Mouse (Mus musculus): ENCODE data around the gene Sugp2. TPM values are rescaled to one million over a fixed set of nuclear protein-coding genes. Genes with fewer than 3 reads are reported as not detected.

Sugp2 gene
- polyA plus RNA-seq (2016; fragmentation: Nextera tagmentation; extraction: Ambion mirVana), result 24.4 and 24.7 TPM in 2 replicates

- peak within 1 kb of the TSS; percentile 95 for H3K27ac ChIP-seq
- 0% methylated on average over 66 of the region's 67 CpGs for WGBS (ENCODE audit: insufficient replicate concordance)
- peak; percentile 95 for ATAC-seq
- peaks cover 54% of the 10 kb centered on the region for H3K36me3 ChIP-seq
- no peaks in the 10 kb centered on the region for H3K9me3 ChIP-seq (replicated peaks)
- peaks cover 55% of the 10 kb centered on the region for H3K4me1 ChIP-seq
- no peaks in the 10 kb centered on the region for H3K27me3 ChIP-seq (replicated peaks)
- H3K4me3 ChIP-seq, result peak within 1 kb of the TSS; percentile 69
- peak within 1 kb of the TSS; percentile 81 for H3K9ac ChIP-seq
- H3K4me2 ChIP-seq, result peak within 1 kb of the TSS; percentile 94
Observed at GRCm38 (mm10) chr8:70234080-70234780, at the start of gene Sugp2, which contains the start of gene Armc6. Gene Sugp2, plus strand, starts transcription at chr8:70234226. Gene Armc6, minus strand, starts transcription at chr8:70234466.

GRCm38 (mm10) chr8:70188707-70189106, 45.3 kb upstream of the Sugp2 start:
- Histone ChIP-seq H3K9ac (no peak overlapping the region), H3K36me3 (peaks cover 70% of the 10 kb centered on the region), H3K27ac (no peak overlapping the region), H3K4me1 (peaks cover 5% of the 10 kb centered on the region; the same call in 1 of the 2 replicates), H3K4me3 (no peak overlapping the region), H3K27me3 (replicated peaks) (no peaks in the 10 kb centered on the region), H3K4me2 (no peak overlapping the region), H3K9me3 (replicated peaks) (no peaks in the 10 kb centered on the region)
- ATAC-seq, result no peak; the same call in 1 of the 2 replicates
- WGBS (ENCODE audit: insufficient replicate concordance), result 66% methylated on average over 7 of the region's 7 CpGs

GRCm38 (mm10) chr8:70193238-70193637, 40.8 kb upstream of the Sugp2 start:
- Histone ChIP-seq H3K4me3 (no peak overlapping the region), H3K4me2 (peak overlapping the region; percentile 4; the same call in 1 of the 2 replicates), H3K4me1 (peaks cover 23% of the 10 kb centered on the region), H3K9ac (no peak overlapping the region), H3K27me3 (replicated peaks) (no peaks in the 10 kb centered on the region), H3K36me3 (peaks cover 50% of the 10 kb centered on the region), H3K9me3 (replicated peaks) (no peaks in the 10 kb centered on the region), H3K27ac (no peak overlapping the region)
- WGBS (ENCODE audit: insufficient replicate concordance), result 77% methylated on average over 5 of the region's 5 CpGs
- 0 out of 2 replicates have a peak, but pooled peaks have one; percentile 17 for ATAC-seq

DNA sequence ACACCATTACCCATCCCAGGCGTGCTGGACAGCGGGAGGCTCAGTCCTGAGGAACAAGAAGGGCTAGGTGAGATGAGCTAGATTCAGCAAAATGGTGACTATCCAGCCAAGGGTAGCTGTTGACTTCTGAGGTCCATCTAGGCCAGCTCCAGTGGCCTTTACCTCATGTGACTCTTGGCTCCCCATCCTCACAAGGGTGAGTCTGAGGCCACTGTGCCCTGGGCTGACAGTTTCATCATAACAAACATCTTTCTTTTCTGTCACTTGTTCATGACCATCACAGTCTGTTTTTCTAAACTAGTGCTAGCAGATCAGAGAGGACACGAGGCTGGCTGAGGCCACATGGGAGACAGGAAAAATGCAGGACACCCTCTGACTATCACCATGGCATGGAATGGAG, 39.8 kb upstream of the Sugp2 start:
- H3K4me1 ChIP-seq, result peaks cover 32% of the 10 kb centered on the region
- no peak overlapping the region for H3K27ac ChIP-seq
- WGBS (ENCODE audit: insufficient replicate concordance), result 73% methylated on average over 3 of the region's 3 CpGs
- no peak for ATAC-seq
- peaks cover 42% of the 10 kb centered on the region for H3K36me3 ChIP-seq
- H3K4me2 ChIP-seq, result no peak overlapping the region
- H3K9me3 ChIP-seq (replicated peaks), result no peaks in the 10 kb centered on the region
- H3K9ac ChIP-seq, result no peak overlapping the region
- H3K27me3 ChIP-seq (replicated peaks), result no peaks in the 10 kb centered on the region; the same call in 1 of the 2 replicates
- H3K4me3 ChIP-seq, result no peak overlapping the region

GRCm38 (mm10) chr8:70195762-70196161, 38.3 kb upstream of the Sugp2 start:
- 61% methylated on average over 2 of the region's 2 CpGs for WGBS (ENCODE audit: insufficient replicate concordance)
- Histone ChIP-seq H3K4me3 (no peak overlapping the region), H3K4me1 (peaks cover 48% of the 10 kb centered on the region), H3K9me3 (replicated peaks) (no peaks in the 10 kb centered on the region), H3K27ac (no peak overlapping the region), H3K4me2 (no peak overlapping the region), H3K36me3 (peaks cover 28% of the 10 kb centered on the region), H3K9ac (no peak overlapping the region), H3K27me3 (replicated peaks) (no peaks in the 10 kb centered on the region; the same call in 1 of the 2 replicates)
- ATAC-seq, result no peak

- Histone ChIP-seq H3K4me3 (no peak overlapping the region), H3K9me3 (replicated peaks) (no peaks in the 10 kb centered on the region), H3K4me1 (peaks cover 66% of the 10 kb centered on the region), H3K27me3 (replicated peaks) (no peaks in the 10 kb centered on the region; the same call in 1 of the 2 replicates), H3K27ac (no peak overlapping the region), H3K4me2 (no peak overlapping the region), H3K9ac (no peak overlapping the region), H3K36me3 (peaks cover 9% of the 10 kb centered on the region)
- WGBS (ENCODE audit: insufficient replicate concordance), result 57% methylated on average over 7 of the region's 7 CpGs
- ATAC-seq, result no peak
Observed at GRCm38 (mm10) chr8:70197603-70198002, 36.4 kb upstream of the Sugp2 start.

GRCm38 (mm10) chr8:70200098-70200681, 33.8 kb upstream of the Sugp2 start:
- Histone ChIP-seq H3K4me2 (no peak overlapping the region), H3K9ac (0 out of 2 replicates have a peak overlapping the region, but pooled peaks have one; percentile 56), H3K36me3 (no peaks in the 10 kb centered on the region), H3K27ac (peak overlapping the region; percentile 83), H3K9me3 (replicated peaks) (no peaks in the 10 kb centered on the region), H3K27me3 (replicated peaks) (no peaks in the 10 kb centered on the region; the same call in 1 of the 2 replicates), H3K4me1 (peaks cover 76% of the 10 kb centered on the region), H3K4me3 (no peak overlapping the region)
- WGBS (ENCODE audit: insufficient replicate concordance), result 68% methylated on average over 5 of the region's 5 CpGs
- ATAC-seq, result peak; percentile 35

GRCm38 (mm10) chr8:70201417-70201816, 32.6 kb upstream of the Sugp2 start:
- Histone ChIP-seq H3K27ac (peak overlapping the region; percentile 83), H3K4me2 (peak overlapping the region; percentile 54), H3K9me3 (replicated peaks) (no peaks in the 10 kb centered on the region), H3K9ac (peak overlapping the region; percentile 56), H3K27me3 (replicated peaks) (no peaks in the 10 kb centered on the region; the same call in 1 of the 2 replicates), H3K4me1 (peaks cover 75% of the 10 kb centered on the region), H3K4me3 (no peak overlapping the region), H3K36me3 (no peaks in the 10 kb centered on the region)
- ATAC-seq, result peak; percentile 89
- 13% methylated on average over 3 of the region's 3 CpGs for WGBS (ENCODE audit: insufficient replicate concordance)

GRCm38 (mm10) chr8:70203072-70203471, 31.0 kb upstream of the Sugp2 start:
- no peak overlapping the region for H3K4me3 ChIP-seq
- H3K27ac ChIP-seq, result peak overlapping the region; percentile 7; the same call in 1 of the 2 replicates
- no peak for ATAC-seq
- no peaks in the 10 kb centered on the region for H3K36me3 ChIP-seq
- peaks cover 75% of the 10 kb centered on the region for H3K4me1 ChIP-seq
- no peaks in the 10 kb centered on the region for H3K9me3 ChIP-seq (replicated peaks)
- no peak overlapping the region for H3K9ac ChIP-seq
- no peak overlapping the region for H3K4me2 ChIP-seq
- 73% methylated on average over 4 of the region's 4 CpGs for WGBS (ENCODE audit: insufficient replicate concordance)
- H3K27me3 ChIP-seq (replicated peaks), result no peaks in the 10 kb centered on the region; the same call in 1 of the 2 replicates

GRCm38 (mm10) chr8:70204757-70205156, 29.3 kb upstream of the Sugp2 start:
- Histone ChIP-seq H3K27me3 (replicated peaks) (no peaks in the 10 kb centered on the region), H3K27ac (no peak overlapping the region), H3K4me3 (no peak overlapping the region), H3K36me3 (no peaks in the 10 kb centered on the region), H3K9me3 (replicated peaks) (no peaks in the 10 kb centered on the region), H3K9ac (no peak overlapping the region), H3K4me1 (peaks cover 76% of the 10 kb centered on the region), H3K4me2 (no peak overlapping the region)
- 64% methylated on average over 1 of the region's 1 CpGs for WGBS (ENCODE audit: insufficient replicate concordance)
- ATAC-seq, result no peak

DNA sequence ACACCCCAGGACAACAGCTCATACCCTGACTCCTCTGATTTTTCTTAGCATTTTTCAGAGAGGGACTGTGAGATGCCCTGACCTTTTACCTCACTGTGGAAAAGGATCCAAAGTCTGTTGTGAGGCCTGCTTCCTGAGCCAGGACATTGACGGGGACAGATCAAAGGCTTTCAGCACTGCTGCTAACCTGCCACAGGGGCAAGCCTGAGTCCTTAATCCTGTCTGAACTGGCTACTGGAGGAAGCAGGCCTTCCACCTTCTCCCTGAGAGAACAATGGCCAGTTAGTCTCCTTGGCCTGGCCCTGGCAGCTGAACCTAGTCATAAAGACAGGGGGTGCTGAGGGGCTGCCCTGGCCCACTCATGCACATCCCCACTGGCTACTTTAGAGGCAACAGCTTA, 25.9 kb upstream of the Sugp2 start:
- no peak for ATAC-seq
- Histone ChIP-seq H3K27me3 (replicated peaks) (no peaks in the 10 kb centered on the region), H3K9me3 (replicated peaks) (no peaks in the 10 kb centered on the region), H3K4me1 (peaks cover 65% of the 10 kb centered on the region), H3K36me3 (no peaks in the 10 kb centered on the region), H3K4me2 (no peak overlapping the region), H3K4me3 (no peak overlapping the region), H3K9ac (peak overlapping the region; percentile 17; the same call in 1 of the 2 replicates), H3K27ac (no peak overlapping the region)
- 74% methylated on average over 1 of the region's 1 CpGs for WGBS (ENCODE audit: insufficient replicate concordance)

GRCm38 (mm10) chr8:70210538-70210937, 23.5 kb upstream of the Sugp2 start:
- no peaks in the 10 kb centered on the region for H3K36me3 ChIP-seq
- no peaks in the 10 kb centered on the region for H3K27me3 ChIP-seq (replicated peaks)
- H3K4me3 ChIP-seq, result 0 out of 2 replicates have a peak overlapping the region, but pooled peaks have one; percentile 72
- H3K9ac ChIP-seq, result peak overlapping the region; percentile 86
- H3K9me3 ChIP-seq (replicated peaks), result no peaks in the 10 kb centered on the region
- no peak overlapping the region for H3K27ac ChIP-seq
- peaks cover 56% of the 10 kb centered on the region for H3K4me1 ChIP-seq
- H3K4me2 ChIP-seq, result peak overlapping the region; percentile 98
- WGBS (ENCODE audit: insufficient replicate concordance), result 39% methylated on average over 8 of the region's 8 CpGs
- no peak for ATAC-seq
